Mouse (Mus musculus) cerebellum, adult 2 months (tissue): ENCODE data around the gene Spint1.

Source experiments
- CTCF ChIP-seq: fragments of 200-500 bp; IDR thresholded peaks from 2 replicates; pipeline ENCODE4 v1.5.1; 2011; ENCODE audit warnings: low read depth, mild to moderate bottlenecking, control low read depth, low read length, moderate library complexity, borderline replicate concordance; ENCODE audit not compliant: insufficient read depth
- POLR2A ChIP-seq: fragments of 200-500 bp; IDR thresholded peaks from 2 replicates; pipeline ENCODE4 v1.6.1; 2011; ENCODE audit warnings: low read length, control low read depth, borderline replicate concordance; ENCODE audit not compliant: insufficient read depth

DNA sequence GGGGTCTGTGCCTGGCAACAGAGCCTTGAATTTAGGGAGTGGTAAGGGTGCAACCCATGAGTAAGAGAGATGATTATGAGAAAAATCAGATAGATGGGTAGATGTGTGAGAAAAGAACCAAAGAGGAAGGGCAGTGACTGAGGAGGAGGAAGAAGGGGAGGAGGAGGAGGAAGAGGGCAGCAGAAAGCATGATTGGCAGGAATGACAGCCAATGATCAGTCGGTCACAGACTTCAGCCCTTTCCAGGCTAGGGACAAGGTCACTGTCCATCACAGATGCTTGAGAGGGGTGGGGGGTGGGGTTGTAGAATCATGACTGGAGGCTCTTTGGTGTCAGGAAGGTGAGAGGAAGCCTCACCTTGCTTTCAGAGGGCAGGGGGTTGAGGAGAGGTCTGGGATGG, 23.4 kb downstream of the Spint1 start:
- TF ChIP-seq POLR2A (no peak), CTCF (no peak)
